Mouse (Mus musculus) erythroblast, adult 5-6 weeks (primary cell): Measurements from ENCODE around the gene Ccdc122. TPM values are rescaled to one million over a fixed set of nuclear protein-coding genes. Genes with fewer than 3 reads are reported as not detected.
"Not testable (repeated sequence)": the region's sequence is repeated elsewhere in the genome, so short reads cannot be mapped to it uniquely, and the experiment has no call there.

Experiments used
- ATAC-seq: replicated peaks from 2 replicates; pipeline ENCODE4 v1.8.0; 2016; ENCODE audit warnings: moderate number of reproducible peaks, mild to moderate bottlenecking, moderate TSS enrichment, inconsistent platforms; ENCODE audit not compliant: poor library complexity, low FRiP score, severe bottlenecking
- total RNA-seq, 2 experiments: library from RNA; stranded (forward) in 1 of 2; stranded (reverse) in 1 of 2; fragments of 150-400 nt in 1 of 2; fragments of 200-764, 138-1000 nt in 1 of 2; gene quantifications; 2 replicates each; pipeline versions ENCODE4 v1.2.3 to v1.2.4; 2015 to 2017; ENCODE audit warnings: low replicate concordance in 2 of 2

Gene Ccdc122
- total RNA-seq, 2 experiments from 2014 or later: 0.77 to 1.6 TPM

DNA sequence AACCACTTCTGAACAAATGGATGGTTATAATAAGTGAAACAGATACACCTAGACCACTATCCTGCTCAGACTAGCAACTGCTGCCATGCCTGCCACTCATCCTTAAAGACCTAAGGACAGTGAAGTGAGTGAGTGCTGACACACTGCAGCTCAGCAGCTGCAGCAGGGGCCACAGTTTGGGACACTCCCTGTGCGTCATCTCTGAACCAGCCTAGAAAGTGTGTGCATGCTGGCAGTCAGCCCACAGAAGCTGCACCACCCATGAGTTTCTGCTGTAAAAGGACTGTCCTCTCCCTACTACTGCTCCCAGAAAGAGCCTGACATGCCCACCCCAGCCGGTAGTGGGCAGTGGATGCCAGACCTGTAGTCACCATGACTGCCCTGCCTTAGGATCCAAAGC is 63.7 kb downstream of the Ccdc122 start:
- ATAC-seq: no peak

DNA sequence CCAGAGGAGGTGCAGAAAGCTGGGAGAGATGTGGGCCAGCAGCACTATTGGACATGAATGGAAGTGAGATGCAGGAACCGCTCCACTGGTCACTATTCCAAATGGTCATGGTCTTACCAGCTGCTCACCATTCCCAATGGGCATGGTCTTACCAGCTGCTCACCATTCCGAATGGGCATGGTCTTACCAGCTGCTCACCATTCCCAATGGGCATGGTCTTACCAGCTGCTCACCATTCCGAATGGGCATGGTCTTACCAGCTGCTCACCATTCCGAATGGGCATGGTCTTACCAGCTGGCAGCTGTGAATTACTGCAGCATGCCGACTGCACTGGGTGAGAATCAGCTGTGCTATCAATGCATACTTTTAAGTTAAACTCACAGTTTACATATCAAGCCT is 74.0 kb downstream of the Ccdc122 start:
- ATAC-seq: not testable (repeated sequence)

DNA sequence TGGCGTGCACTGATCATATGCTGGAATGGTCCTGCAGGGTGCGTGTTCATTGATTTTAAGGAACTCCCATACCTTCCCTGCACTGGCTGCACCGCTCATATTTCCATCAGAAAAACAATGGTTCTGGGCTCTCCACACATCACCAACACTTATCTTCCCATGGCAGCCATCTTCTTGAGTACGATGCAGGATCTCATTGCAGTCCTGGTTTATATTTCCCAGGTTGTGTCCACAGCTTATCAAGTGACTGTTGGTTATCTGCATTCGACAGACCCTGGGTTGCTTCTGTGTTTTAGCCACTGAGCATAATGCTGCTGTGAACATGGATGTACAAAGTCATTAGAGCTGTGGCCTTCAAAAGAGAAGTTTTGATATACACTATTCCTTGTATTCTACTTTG is 94.0 kb downstream of the Ccdc122 start:
- ATAC-seq: no peak

DNA sequence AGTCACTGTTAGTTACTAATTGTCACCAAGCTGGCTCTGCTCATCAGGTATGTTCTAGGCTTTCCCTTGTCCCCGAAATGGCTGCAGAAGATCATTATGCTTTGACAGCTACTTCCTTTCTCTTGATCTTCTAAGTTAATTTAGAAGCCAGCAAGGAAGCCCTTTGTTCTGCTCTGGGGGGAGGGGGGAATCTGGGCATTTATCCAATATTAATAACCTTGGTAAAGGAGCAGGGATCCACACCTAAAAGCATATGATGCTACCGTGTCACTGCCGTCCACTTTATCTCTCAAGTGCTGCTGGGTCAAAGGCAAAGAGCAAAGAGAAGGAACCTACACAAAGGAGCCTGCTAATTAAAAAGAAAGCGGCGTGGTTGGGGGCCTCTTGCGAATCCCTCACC is 100.4 kb downstream of the Ccdc122 start:
- ATAC-seq: no peak

DNA sequence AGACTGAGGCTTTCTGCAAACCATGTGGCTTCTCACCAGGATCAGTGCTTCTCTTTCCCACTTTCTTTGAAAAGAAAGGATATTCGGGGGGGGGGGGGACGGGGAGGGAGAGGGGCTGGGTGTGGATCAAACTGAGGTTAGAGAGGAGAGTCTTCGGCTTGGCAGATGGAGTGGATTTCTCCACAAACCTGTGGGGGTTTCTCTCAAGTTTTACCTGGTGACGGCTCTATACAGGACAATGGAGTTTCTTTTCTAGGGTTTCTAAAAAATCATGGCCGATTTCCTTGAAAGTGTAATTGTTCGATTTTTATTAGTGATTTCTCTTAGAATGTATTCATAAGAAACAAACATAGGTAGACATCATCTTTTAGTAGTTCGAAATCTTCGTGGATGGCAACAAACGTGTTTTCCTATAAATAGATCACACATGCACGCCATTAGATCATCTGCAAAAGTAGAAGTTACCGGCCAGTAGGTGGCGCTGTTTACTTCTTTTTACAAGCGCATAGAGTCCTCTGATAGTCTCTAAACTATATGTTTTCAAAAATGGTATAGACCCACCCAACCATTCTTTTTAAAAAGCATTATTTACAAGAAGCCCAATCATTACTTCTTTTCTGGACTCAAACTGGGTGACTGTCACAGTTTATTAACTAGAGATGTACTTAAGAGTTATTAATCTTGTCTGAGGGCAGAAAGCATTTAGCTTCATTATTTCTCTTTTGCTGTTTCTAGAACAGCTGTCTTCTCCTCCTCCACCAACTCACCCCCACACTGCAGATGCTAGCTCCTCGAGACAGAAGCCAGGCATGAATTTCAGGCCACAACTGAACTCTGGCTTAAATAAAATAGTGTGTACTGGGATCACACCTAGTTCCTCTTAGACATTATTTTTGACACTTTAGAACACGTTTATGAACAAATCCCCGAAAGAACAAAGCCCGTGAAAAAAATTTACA is 105.0 kb downstream of the Ccdc122 start:
- ATAC-seq: no peak

DNA sequence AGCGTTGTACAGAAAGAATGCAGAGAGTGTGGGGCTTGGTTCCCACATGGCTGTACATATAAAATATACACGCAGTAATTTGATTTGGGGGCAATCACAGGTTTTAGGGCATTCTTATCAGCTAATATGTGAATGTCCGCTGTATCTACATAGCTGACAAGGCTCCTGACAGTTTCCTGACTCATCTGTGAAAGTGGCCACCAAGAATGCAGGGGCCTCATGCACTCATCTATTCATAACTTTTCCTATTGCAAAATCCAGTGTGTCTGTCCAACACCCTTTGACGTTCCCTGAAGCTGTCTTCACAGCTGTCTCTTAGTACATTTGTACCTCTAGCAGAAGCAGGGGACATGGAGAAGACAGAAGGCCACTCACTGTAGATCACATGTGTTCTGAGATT is 108.5 kb downstream of the Ccdc122 start:
- ATAC-seq: no peak

DNA sequence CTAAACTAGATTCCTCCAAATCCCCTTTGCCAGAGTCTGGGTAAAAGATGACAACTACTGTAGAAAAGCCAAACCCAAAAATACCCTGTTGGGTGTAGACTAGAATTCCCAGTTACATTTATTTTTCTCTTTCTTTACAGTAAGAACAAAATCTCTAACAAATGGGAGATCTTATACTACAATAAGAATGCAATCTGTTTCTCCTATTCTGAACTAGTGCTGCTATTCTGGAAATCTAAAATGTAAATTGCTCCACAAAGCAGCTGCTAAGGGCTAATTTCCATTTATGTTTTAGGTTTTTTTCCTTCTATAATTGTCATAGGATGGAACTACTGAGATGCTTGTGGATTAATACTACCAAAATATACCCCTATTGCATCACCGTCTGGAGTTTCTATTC is 111.1 kb downstream of the Ccdc122 start:
- ATAC-seq: no peak

DNA sequence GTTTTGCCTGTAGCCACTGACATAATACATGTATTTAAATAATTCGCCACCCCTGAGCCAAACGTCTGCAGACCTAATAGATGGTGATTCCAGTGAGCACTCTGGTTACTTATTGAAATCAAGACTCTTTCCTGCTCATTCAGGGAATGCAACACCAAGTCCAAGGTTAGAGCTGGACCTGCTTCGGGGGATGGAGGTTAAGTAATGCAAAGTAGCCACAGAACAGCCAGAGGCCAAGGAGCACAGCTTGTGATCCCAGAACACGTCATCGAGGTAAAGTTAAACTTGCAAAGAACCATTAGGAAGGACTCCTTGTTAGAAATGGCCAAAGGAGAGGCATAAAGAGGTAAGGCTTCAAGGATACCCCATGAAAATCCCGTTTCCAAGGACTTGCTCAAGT is 114.0 kb downstream of the Ccdc122 start:
- no peak for ATAC-seq

DNA sequence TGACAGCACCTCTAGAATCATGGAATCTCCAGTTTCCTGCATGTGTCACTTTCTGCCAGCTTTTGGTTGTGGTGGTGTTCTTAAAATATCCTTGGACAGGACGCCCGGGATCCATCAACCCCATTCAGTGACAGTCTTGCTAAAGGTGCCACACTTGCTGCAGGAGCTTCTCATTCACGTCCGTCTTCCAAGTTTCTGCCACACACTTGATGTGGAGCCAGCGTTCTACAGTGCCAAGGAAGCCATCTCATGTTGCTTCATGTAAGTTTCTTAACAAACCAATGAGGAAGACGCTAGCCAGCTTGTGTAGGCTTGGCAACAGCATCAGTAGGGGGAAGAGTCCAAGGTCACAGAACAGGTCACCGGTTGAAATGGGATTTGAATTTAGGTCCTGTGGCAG is 114.9 kb downstream of the Ccdc122 start:
- ATAC-seq: no peak

DNA sequence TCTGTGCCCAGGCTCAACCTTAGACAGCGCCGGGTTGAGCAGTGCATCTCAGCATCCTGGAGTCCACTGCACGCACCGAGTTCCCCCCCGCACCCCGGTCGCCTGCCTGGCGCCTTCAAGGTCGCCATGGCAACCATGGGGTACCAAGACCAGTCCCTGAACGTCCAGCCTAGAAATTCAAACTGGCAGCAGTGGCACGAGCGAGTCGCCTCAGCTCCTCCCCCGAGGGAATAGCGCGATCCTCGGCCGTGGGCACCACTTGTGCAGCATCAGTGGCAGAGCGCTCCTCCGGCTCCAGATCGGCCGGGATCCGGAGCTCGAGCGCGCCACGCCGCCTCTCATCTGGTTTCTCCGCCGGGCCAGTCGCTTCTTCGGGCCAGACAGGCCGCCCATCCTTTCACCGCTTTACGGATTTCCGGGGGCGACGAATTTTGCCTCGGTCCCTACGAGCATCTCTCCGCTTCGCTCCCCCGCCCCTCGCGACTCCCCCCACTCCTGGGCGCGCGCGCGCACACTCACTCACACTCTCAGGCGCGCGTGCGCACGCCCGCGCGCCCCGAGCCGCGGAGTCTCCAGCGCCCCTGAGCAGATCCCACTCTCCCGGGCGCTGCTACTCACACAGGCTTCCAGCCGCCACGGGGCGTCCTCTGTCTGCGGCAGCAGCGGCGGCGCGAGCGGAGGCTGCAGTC is 119.8 kb downstream of the Ccdc122 start, which contains the start of gene Enox1:
TSS of gene Enox1 (plus strand) at position 542 of the 689 bp plus-strand sequence.
- ATAC-seq: no peak

DNA sequence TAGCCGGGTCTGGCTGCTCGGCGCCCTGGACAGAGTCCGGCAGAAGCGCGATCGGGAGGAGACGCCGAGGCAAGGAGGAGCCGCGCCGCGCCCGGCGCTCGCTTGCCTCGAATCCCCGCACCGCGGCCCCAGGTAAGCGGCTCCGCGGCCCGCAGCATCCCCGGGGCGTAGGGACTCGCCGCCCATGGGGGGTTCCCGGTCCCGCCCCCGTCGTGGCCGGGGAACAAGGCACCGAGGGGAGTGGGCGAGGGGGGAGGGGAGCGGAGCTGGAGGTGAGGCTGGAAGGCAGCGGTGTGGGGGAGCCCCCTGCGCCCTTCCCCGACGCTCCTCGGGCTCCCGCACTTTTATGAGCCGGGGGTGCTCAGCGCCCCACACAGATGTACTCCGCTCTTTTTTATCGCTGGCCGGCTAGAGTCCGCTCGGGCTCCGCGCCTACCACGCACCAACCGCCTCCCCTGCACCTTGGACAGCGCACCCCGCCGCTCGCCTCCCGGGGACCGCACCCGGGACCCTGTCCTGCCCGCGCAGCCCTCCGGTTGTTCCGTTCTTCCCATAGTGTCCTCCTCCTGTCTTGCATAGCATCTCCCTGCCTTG is 120.4 kb downstream of the Ccdc122 start:
- no peak for ATAC-seq

DNA sequence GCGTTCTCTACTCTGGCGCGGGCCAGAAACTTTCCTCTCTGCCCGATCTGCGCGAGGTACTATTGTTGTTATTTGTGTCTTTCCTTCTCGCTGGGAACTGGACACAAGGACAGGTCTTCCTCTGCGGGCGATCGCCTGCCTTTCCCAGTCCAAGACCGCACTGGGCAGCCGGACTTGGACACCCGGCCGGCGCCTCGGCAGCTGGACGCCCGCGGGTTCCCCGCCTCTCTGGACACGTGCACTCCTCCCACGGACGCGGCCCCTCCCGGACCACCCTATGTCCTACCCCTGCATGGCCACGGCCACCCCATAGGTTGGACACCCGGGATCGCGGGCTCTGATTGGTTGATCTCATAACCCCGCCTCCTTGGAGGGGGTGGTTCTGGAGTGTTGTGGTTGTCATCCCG is 120.9 kb downstream of the Ccdc122 start:
- no peak for ATAC-seq

DNA sequence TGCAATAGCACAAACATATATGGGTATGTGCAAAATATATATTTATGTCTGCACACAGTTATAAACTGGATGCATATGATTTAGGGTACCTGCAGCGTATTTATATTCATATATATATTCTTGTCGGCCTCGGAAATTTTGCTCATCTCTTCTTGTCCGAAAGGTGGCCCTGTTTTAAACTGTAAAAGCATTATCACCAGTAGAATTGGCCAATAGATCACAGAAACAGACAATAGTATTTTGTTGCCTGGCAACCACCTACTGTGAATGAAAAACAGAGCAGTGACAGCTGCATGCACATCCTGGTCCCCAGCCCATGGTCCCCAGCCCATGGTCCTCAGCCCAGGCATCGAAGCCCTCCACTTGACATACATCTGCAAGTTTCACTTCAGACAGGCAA is 122.8 kb downstream of the Ccdc122 start:
- no peak for ATAC-seq

Other genes with a start within 250 kb of the Ccdc122 start
- 1.7 and 3.3 TPM in 2 replicates for gene Lacc1, start 132 bp downstream of the Ccdc122 start, total RNA-seq (2015; ENCODE audit: low replicate concordance)
- gene Lacc1, start 132 bp downstream of the Ccdc122 start, total RNA-seq (2017; ENCODE audit: low replicate concordance): 0.85 and 3.2 TPM in 2 replicates
- not detected in 2 replicates for gene Enox1, start 120.0 kb downstream of the Ccdc122 start, total RNA-seq (2015; ENCODE audit: low replicate concordance)
- not detected in 2 replicates for gene Enox1, start 120.0 kb downstream of the Ccdc122 start, total RNA-seq (2017; ENCODE audit: low replicate concordance)